Mouse (Mus musculus): ENCODE data around the gene Chmp2a. TPM values are rescaled to one million over a fixed set of nuclear protein-coding genes. Genes with fewer than 3 reads are reported as not detected.
"Not testable (repeated sequence)": the region's sequence is repeated elsewhere in the genome, so short reads cannot be mapped to it uniquely, and the experiment has no call there.

Chmp2a gene
- polyA plus RNA-seq (2012; rRNA removed) (97.3 and 151 TPM in 2 replicates), polyA plus RNA-seq (2014; fragmentation: Nextera tagmentation; extraction: Ambion mirVana) (164 TPM in 2 replicates)

DNA sequence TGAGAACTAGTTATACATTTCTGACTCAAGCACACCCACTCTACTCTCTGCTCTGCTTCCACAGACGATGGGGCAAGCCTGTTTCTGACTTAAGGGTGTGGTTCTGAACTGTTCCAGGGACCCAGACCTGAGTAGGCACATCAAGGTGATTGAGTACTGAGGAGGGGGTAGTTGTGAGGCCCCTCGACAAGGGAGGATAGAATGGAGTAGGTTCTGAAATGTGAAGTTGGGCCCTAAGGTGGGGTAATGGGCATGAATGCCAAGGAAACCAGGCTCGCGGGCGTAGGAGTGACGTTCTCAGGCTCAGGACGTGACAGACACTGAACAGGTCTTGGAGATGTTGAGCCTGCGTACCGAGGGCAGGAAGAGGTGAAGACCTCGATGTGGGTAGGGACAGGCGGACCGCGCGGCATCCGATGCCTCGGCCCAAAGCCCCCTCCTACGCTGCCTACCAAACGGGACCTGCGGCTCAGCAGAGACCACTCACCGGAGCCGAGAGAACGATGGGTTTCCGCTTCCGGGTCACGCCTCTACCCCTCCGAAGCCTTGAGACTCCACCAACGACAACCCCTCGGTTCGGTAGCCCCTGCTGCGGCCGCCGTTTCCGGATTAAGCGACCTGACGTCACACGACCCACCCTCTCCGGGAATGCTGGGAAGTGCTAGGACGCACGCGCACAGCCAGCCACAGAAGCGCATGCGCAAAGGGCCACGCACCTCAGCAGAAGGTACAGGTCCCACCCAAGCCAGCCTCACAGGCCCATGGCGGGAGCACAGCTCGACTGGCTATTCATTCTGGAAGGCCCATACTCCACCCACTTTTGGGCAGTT is at the start of gene Chmp2a:
Chmp2a (minus strand) TSS at position 660 of the 830 bp plus-strand sequence.
- Histone ChIP-seq H3K4me1 (ENCODE audit: control insufficient read depth, insufficient read depth, low read length) (peaks cover 19% of the 10 kb centered on the region), H3K27me3 (ENCODE audit: control insufficient read depth, insufficient read depth, low read length) (no peaks in the 10 kb centered on the region), H3K9me3 (ENCODE audit: control insufficient read depth, low read length) (no peaks in the 10 kb centered on the region), H3K36me3 (ENCODE audit: control insufficient read depth, insufficient read depth, low read length) (peaks cover 62% of the 10 kb centered on the region), H3K9ac (ENCODE audit: low read depth, low read length, severe bottlenecking) (peak within 1 kb of the TSS; percentile 80), H3K4me3 (replicated peaks; ENCODE audit: low read length) (peak within 1 kb of the TSS; percentile 59), H3K4me2 (replicated peaks; ENCODE audit: low read depth, low read length, severe bottlenecking) (peak within 1 kb of the TSS; percentile 92), H3K27ac (replicated peaks; ENCODE audit: low read depth, low read length) (peak within 1 kb of the TSS; percentile 87)
- ATAC-seq (ENCODE audit: low FRiP score, low read depth) (peak; percentile 81), DNase-seq (ENCODE audit: low spot score) (peak; percentile 98)
- under 1% methylated on average over 42 of the region's 45 CpGs for WGBS
- peak; percentile 59; the same call in 1 of the 2 replicates for TF ChIP-seq POLR2A (IDR thresholded peaks at IDR 0.05; ENCODE audit: borderline replicate concordance, extremely low read depth, insufficient read depth, insufficient read length)

DNA sequence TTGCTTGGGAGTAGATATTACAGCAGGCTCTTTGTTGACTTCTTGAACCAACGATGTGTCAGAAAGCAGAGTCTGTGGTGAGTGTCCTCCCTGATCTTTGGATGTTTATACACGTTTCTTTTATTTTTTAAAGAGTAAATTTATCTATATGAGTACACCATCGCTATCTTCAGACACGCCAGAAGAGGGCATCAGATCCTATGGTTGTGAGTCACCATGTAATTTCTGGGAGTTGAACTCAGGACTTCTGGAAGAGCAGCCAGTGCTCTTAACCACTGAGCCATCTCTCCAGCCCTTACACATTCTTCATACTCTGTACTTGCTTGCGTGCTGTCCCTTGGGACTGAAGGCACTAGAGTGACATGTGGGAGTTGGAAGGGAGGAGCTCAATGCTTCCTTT is 37.7 kb upstream of the Chmp2a start:
- H3K4me3 ChIP-seq (replicated peaks; ENCODE audit: low read length), result no peak overlapping the region
- no peak for ATAC-seq (ENCODE audit: low FRiP score, low read depth)

DNA sequence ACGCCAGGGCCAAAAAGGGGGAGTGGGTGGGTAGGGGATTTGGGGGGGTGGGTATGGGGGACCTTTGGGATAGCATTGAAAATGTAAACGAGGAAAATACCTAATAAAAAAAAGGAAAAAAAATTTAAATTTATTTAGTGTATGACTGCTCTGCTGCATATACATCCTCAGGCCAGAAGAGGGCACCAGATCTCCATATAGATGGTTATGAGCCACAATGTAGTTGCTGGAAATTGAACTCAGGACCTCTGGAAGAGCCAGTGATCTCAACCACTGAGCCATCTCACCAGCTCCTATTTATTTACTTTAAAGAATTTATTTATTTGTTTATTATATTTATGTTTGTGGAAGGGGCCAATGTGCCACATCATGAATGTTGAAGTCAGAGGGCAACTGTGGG is 28.8 kb upstream of the Chmp2a start:
- not testable (repeated sequence) for H3K27me3 ChIP-seq (ENCODE audit: control insufficient read depth, insufficient read depth, low read length); H3K9ac ChIP-seq (ENCODE audit: low read depth, low read length, severe bottlenecking); H3K4me3 ChIP-seq (replicated peaks; ENCODE audit: low read length); DNase-seq (ENCODE audit: low spot score); H3K36me3 ChIP-seq (ENCODE audit: control insufficient read depth, insufficient read depth, low read length); H3K9me3 ChIP-seq (ENCODE audit: control insufficient read depth, low read length); H3K27ac ChIP-seq (replicated peaks; ENCODE audit: low read depth, low read length); H3K4me2 ChIP-seq (replicated peaks; ENCODE audit: low read depth, low read length, severe bottlenecking); H3K4me1 ChIP-seq (ENCODE audit: control insufficient read depth, insufficient read depth, low read length); ATAC-seq (ENCODE audit: low FRiP score, low read depth)
- WGBS, result 56% methylated on average over 2 of the region's 2 CpGs

More for the DNA sequence above, 37.7 kb upstream of the Chmp2a start:
- no peak for TF ChIP-seq POLR2A (IDR thresholded peaks at IDR 0.05; ENCODE audit: borderline replicate concordance, extremely low read depth, insufficient read depth, insufficient read length)
- no peak for DNase-seq (ENCODE audit: low spot score)
- Histone ChIP-seq H3K4me2 (replicated peaks; ENCODE audit: low read depth, low read length, severe bottlenecking) (no peak overlapping the region), H3K27ac (replicated peaks; ENCODE audit: low read depth, low read length) (no peak overlapping the region), H3K27me3 (ENCODE audit: control insufficient read depth, insufficient read depth, low read length) (no peaks in the 10 kb centered on the region), H3K9ac (ENCODE audit: low read depth, low read length, severe bottlenecking) (no peak overlapping the region), H3K9me3 (ENCODE audit: control insufficient read depth, low read length) (no peaks in the 10 kb centered on the region), H3K36me3 (ENCODE audit: control insufficient read depth, insufficient read depth, low read length) (no peaks in the 10 kb centered on the region), H3K4me1 (ENCODE audit: control insufficient read depth, insufficient read depth, low read length) (no peaks in the 10 kb centered on the region)
- WGBS, result 65% methylated on average over 5 of the region's 5 CpGs

DNA sequence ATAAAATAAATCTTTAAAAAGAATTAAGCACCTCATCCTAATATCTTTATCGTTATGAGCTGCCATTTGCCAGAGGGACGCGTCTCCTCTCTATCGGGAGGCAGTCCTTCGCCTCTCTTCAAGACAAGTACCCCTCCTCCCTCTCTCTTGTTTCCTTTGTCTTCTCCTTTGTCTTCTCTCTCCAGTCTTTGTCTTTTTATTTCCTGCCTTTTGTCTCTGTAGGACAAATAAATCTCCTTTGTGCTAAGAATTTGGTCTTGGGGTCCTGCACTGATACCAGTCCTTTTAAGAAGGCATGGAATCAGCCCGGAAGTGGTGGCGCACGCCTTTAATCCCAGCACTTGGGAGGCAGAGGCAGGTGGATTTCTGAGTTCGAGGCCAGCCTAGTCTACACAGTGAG is 24.9 kb upstream of the Chmp2a start:
- no peak for TF ChIP-seq POLR2A (IDR thresholded peaks at IDR 0.05; ENCODE audit: borderline replicate concordance, extremely low read depth, insufficient read depth, insufficient read length)
- no peaks in the 10 kb centered on the region for H3K27me3 ChIP-seq (ENCODE audit: control insufficient read depth, insufficient read depth, low read length)
- H3K4me3 ChIP-seq (replicated peaks; ENCODE audit: low read length), result no peak overlapping the region
- no peak overlapping the region for H3K4me2 ChIP-seq (replicated peaks; ENCODE audit: low read depth, low read length, severe bottlenecking)
- no peaks in the 10 kb centered on the region for H3K9me3 ChIP-seq (ENCODE audit: control insufficient read depth, low read length)
- ATAC-seq (ENCODE audit: low FRiP score, low read depth) (no peak), DNase-seq (ENCODE audit: low spot score) (no peak)
- WGBS, result 90% methylated on average over 9 of the region's 9 CpGs
- no peaks in the 10 kb centered on the region for H3K4me1 ChIP-seq (ENCODE audit: control insufficient read depth, insufficient read depth, low read length)
- no peak overlapping the region for H3K27ac ChIP-seq (replicated peaks; ENCODE audit: low read depth, low read length)
- H3K9ac ChIP-seq (ENCODE audit: low read depth, low read length, severe bottlenecking), result no peak overlapping the region
- no peaks in the 10 kb centered on the region for H3K36me3 ChIP-seq (ENCODE audit: control insufficient read depth, insufficient read depth, low read length)

DNA sequence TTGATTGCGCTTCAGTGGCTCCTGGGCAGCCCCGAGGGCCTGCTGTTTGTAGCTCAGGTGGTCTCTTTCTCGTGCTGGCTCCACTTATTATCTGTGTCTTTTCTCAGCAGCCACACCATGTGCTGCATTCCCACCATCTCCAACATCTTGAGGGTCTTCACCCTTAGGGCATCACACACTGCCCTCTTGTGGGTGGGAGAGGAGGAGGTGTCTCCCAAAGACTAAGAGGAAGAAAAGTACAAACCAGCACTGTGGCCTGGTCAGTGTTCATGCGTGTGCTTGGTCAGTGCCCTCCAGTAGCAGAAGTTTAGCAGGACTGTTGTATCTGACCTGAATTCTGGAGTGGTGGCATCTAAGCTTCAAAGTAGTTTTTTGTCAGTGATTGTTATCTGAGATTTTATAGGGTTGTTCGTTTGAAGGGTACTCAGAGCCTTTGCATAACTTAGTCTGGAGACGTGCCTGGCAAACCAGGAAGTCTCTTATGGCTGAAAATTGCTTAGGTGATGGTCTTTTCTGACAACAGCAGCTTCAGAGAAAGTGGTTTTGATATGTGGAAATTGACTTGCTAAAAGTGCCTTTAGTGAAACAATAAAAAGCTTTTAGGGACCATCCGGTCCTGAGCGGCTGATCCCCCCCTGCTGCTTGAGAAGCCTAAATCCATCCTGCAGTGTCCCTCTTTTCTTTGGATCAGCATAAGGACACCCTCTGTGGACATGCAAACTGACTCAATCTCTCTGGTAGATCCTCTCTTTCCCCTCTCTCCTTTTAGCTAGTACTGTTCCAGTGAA is 22.5 kb upstream of the Chmp2a start:
- no peak overlapping the region for H3K9ac ChIP-seq (ENCODE audit: low read depth, low read length, severe bottlenecking)
- H3K9me3 ChIP-seq (ENCODE audit: control insufficient read depth, low read length), result no peaks in the 10 kb centered on the region
- ATAC-seq (ENCODE audit: low FRiP score, low read depth) (no peak), DNase-seq (ENCODE audit: low spot score) (no peak)
- no peak overlapping the region for H3K4me2 ChIP-seq (replicated peaks; ENCODE audit: low read depth, low read length, severe bottlenecking)
- no peak for TF ChIP-seq POLR2A (IDR thresholded peaks at IDR 0.05; ENCODE audit: borderline replicate concordance, extremely low read depth, insufficient read depth, insufficient read length)
- no peaks in the 10 kb centered on the region for H3K36me3 ChIP-seq (ENCODE audit: control insufficient read depth, insufficient read depth, low read length)
- 0 out of 2 replicates have a peak, but pooled peaks cover 3% of the 10 kb centered on the region for H3K4me1 ChIP-seq (ENCODE audit: control insufficient read depth, insufficient read depth, low read length)
- 59% methylated on average over 8 of the region's 8 CpGs for WGBS
- no peak overlapping the region for H3K27ac ChIP-seq (replicated peaks; ENCODE audit: low read depth, low read length)
- no peaks in the 10 kb centered on the region for H3K27me3 ChIP-seq (ENCODE audit: control insufficient read depth, insufficient read depth, low read length)
- no peak overlapping the region for H3K4me3 ChIP-seq (replicated peaks; ENCODE audit: low read length)

Data from limb, embryonic 14.5 days (tissue).